Mouse (Mus musculus) embryo, embryonic 11.5 days (tissue): Measurements from ENCODE around the gene Usp37.
"Not testable (repeated sequence)": the region's sequence is repeated elsewhere in the genome, so short reads cannot be mapped to it uniquely, and the experiment has no call there.

Source experiments
- DNase-seq: peaks from one replicate; pipeline ENCODE4 v3.0.0-alpha.2; 2012; ENCODE audit warnings: low read depth, low spot score

Usp37 gene

GRCm38 (mm10) chr1:74544184-74544583 lies at the start of gene Usp37:
Gene Usp37, minus strand, starts transcription at chr1:74544284.
- DNase-seq = no peak

GRCm38 (mm10) chr1:74587773-74588445 lies 43.8 kb upstream of the Usp37 start, which contains the start of the genes Zfp142 and Bcs1l:
Gene Zfp142, minus strand, starts transcription at chr1:74588246.
Gene Bcs1l, plus strand, starts transcription at chr1:74588289.
- DNase-seq = peak; percentile 98

GRCm38 (mm10) chr1:74587233-74587772 lies 43.2 kb upstream of the Usp37 start:
- no peak for DNase-seq

- DNase-seq = no peak
Measured at GRCm38 (mm10) chr1:74584616-74585398, 40.7 kb upstream of the Usp37 start.

- no peak for DNase-seq
Measured at GRCm38 (mm10) chr1:74582621-74583020, 38.5 kb upstream of the Usp37 start.

GRCm38 (mm10) chr1:74569739-74570719 lies 25.9 kb upstream of the Usp37 start:
- no peak for DNase-seq

- DNase-seq = no peak
Measured at GRCm38 (mm10) chr1:74565834-74566233, 21.8 kb upstream of the Usp37 start.

GRCm38 (mm10) chr1:74559061-74559460 lies 15.0 kb upstream of the Usp37 start:
- DNase-seq = no peak

GRCm38 (mm10) chr1:74542451-74542961 lies 1.6 kb downstream of the Usp37 start, which contains the start of gene Plcd4:
Gene Plcd4, plus strand, starts transcription at chr1:74542888.
- DNase-seq = peak; percentile 4

- no peak for DNase-seq
Measured at GRCm38 (mm10) chr1:74538650-74539049, 5.4 kb downstream of the Usp37 start.

- DNase-seq = no peak
Measured at GRCm38 (mm10) chr1:74528589-74528988, 15.5 kb downstream of the Usp37 start.

GRCm38 (mm10) chr1:74524746-74525145 lies 19.3 kb downstream of the Usp37 start:
- no peak for DNase-seq

GRCm38 (mm10) chr1:74519875-74520274 lies 24.2 kb downstream of the Usp37 start:
- no peak for DNase-seq

GRCm38 (mm10) chr1:74512999-74513398 lies 31.1 kb downstream of the Usp37 start:
- DNase-seq = not testable (repeated sequence)

- DNase-seq = no peak
Measured at GRCm38 (mm10) chr1:74511306-74511705, 32.8 kb downstream of the Usp37 start.

- DNase-seq = no peak
Measured at GRCm38 (mm10) chr1:74507780-74508179, 36.3 kb downstream of the Usp37 start.

- peak; percentile 63 for DNase-seq
Measured at GRCm38 (mm10) chr1:74506471-74506881, 37.6 kb downstream of the Usp37 start.

- peak; percentile 100 for DNase-seq
Measured at GRCm38 (mm10) chr1:74505721-74506464, 38.2 kb downstream of the Usp37 start, which contains the start of gene Cnot9. Gene Cnot9, plus strand, starts transcription at chr1:74506058.

GRCm38 (mm10) chr1:74505393-74505720 lies 38.7 kb downstream of the Usp37 start:
- DNase-seq = no peak

- no peak for DNase-seq
Measured at GRCm38 (mm10) chr1:74501106-74501505, 43.0 kb downstream of the Usp37 start.
